Mouse (Mus musculus): ENCODE measurements around the gene Eid2b.

The Eid2b gene

GRCm38 (mm10) chr7:28301616-28302433, 24.3 kb downstream of the Eid2b start, which contains the start of gene Dll3:
Gene Dll3 (minus strand): TSS chr7:28302238.
- peak; percentile 48 for DNase-seq (ENCODE audit: low read depth)

GRCm38 (mm10) chr7:28305641-28306040, 28.1 kb downstream of the Eid2b start:
- DNase-seq (ENCODE audit: low read depth), result no peak

GRCm38 (mm10) chr7:28306216-28306615, 28.7 kb downstream of the Eid2b start:
- no peak for DNase-seq (ENCODE audit: low read depth)

GRCm38 (mm10) chr7:28309737-28310136, 32.2 kb downstream of the Eid2b start:
- no peak for DNase-seq (ENCODE audit: low read depth)

GRCm38 (mm10) chr7:28311151-28311925, 33.8 kb downstream of the Eid2b start:
- no peak for DNase-seq (ENCODE audit: low read depth)

- peak; percentile 97 for DNase-seq (ENCODE audit: low read depth)
These were observed 34.5 kb downstream of the Eid2b start, which contains the start of gene Timm50 for GRCm38 (mm10) chr7:28311926-28312543. Gene Timm50 (minus strand): TSS chr7:28312072.

- no peak for DNase-seq (ENCODE audit: low read depth)
These were observed 40.5 kb downstream of the Eid2b start for GRCm38 (mm10) chr7:28318036-28318435.

- DNase-seq (ENCODE audit: low read depth), result no peak
These were observed 41.2 kb downstream of the Eid2b start for GRCm38 (mm10) chr7:28318714-28319113.

- no peak for DNase-seq (ENCODE audit: low read depth)
These were observed 44.6 kb downstream of the Eid2b start for GRCm38 (mm10) chr7:28321974-28322720.

GRCm38 (mm10) chr7:28325293-28325692, 47.8 kb downstream of the Eid2b start:
- DNase-seq (ENCODE audit: low read depth), result no peak

- peak; percentile 45 for DNase-seq (ENCODE audit: low read depth)
These were observed 48.9 kb downstream of the Eid2b start for GRCm38 (mm10) chr7:28326457-28326856.

- DNase-seq (ENCODE audit: low read depth), result no peak
These were observed 50.7 kb downstream of the Eid2b start for GRCm38 (mm10) chr7:28328260-28328659.
